Mouse (Mus musculus): ENCODE data around the gene Eipr1. TPM values are rescaled to one million over a fixed set of nuclear protein-coding genes. Genes with fewer than 3 reads are reported as not detected.

Gene Eipr1
- 40.4 and 43.0 TPM in 2 replicates for polyA plus RNA-seq (2014; fragmentation: Nextera tagmentation; extraction: Ambion mirVana)

DNA sequence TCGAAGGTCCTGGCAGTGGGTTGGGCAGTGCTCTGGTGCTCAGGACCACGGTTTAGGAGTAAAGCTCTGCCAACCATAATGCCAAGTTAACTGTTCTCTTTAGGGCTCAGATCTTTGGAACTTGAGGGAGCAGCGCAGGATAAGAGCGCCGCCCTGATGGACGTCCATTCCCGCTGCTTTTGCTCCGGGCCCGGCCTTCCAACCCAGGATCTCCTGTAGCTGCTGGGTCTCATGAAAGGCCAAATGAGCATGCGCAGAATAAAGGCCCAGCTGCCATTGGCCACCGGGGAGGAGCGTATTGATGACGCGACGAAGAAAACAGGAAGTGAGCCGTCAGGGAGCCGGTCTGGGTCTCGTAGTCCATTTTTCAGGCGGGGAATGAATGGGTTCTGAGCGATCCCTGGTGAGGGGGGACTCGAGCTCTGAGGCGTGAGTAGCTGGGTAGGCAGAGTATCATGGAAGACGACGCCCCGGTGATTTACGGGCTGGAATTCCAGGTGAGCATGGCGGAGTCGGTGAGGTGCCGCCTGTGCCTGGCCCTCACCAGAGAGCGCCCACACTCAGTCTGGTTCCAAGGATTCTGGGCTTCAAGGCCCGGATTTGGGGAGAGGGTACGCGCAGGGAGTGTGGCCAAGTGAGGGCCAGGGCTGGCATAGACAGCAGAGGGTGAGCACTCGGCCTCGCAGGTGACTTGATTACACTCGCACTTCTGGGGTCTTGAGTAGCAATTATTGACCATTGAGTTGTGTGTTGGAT lies at the start of gene Eipr1:
Eipr1 (plus strand) TSS at position 296 of the 756 bp plus-strand sequence.
- peak; percentile 87 for ATAC-seq (ENCODE audit: low FRiP score)
- Histone ChIP-seq H3K4me3 (ENCODE audit: low read depth, low read length) (peak within 1 kb of the TSS; percentile 75), H3K4me2 (peak within 1 kb of the TSS; percentile 75), H3K9ac (ENCODE audit: low read length) (peak within 1 kb of the TSS; percentile 67), H3K27me3 (ENCODE audit: control insufficient read depth, insufficient read depth, low read length) (no peaks in the 10 kb centered on the region), H3K4me1 (ENCODE audit: control insufficient read depth, insufficient read depth, low read length) (peaks cover 18% of the 10 kb centered on the region), H3K9me3 (ENCODE audit: control insufficient read depth, low read length) (no peaks in the 10 kb centered on the region), H3K27ac (ENCODE audit: low read depth, low read length) (no peak within 1 kb of the TSS), H3K36me3 (ENCODE audit: control insufficient read depth, insufficient read depth, low read length) (peaks cover under 1% of the 10 kb centered on the region; the same call in 1 of the 2 replicates)
- WGBS: 3% methylated on average over 36 of the region's 36 CpGs
- DNase-seq (ENCODE audit: low spot score, missing footprints): peak; percentile 98

DNA sequence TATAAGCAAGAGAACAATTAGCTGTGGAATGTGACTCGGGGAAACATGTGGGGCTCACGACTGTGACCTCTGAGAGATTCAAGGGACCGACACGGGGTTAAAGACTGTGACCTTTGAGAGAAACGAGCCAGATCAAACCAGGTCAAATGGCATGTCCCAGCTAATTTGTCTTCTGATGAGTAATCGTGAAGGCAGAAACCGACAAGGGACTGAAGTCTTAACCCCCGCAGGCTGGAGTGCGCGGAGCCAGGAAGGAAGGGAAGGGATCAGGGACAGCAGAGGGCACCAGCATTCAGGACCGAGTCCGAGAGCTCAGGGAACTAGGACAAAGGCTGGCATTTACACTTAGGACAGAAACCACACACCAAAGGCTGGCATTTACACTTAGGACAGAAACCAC lies 47.2 kb upstream of the Eipr1 start:
- peak; percentile 91 for DNase-seq (ENCODE audit: low spot score, missing footprints)
- Histone ChIP-seq H3K9me3 (ENCODE audit: control insufficient read depth, low read length) (no peaks in the 10 kb centered on the region), H3K4me2 (no peak overlapping the region), H3K27ac (ENCODE audit: low read depth, low read length) (no peak overlapping the region), H3K4me1 (ENCODE audit: control insufficient read depth, insufficient read depth, low read length) (peaks cover 10% of the 10 kb centered on the region), H3K27me3 (ENCODE audit: control insufficient read depth, insufficient read depth, low read length) (no peaks in the 10 kb centered on the region), H3K9ac (ENCODE audit: low read length) (peak overlapping the region; percentile 13), H3K36me3 (ENCODE audit: control insufficient read depth, insufficient read depth, low read length) (no peaks in the 10 kb centered on the region), H3K4me3 (ENCODE audit: low read depth, low read length) (no peak overlapping the region)
- ATAC-seq (ENCODE audit: low FRiP score): no peak
- WGBS: 6% methylated on average over 12 of the region's 12 CpGs

DNA sequence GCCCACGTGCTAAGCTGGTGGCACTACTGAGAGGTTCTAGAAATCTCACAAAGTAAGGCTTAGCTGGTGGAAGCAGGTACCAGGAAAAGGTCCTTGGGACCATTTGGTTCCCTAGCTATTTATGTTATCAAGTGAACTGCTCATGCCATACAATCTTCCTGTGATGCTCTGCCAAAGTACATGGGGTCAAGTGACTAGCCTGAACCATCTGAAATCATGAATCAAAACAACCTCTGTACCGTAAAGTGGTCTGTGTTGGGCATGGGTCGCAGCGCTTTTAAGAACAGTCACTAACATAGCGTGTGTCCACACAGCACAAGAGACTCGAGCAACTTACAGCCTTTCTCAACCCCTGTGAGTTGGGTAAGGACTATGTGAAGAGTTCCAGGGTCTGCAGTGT lies 46.4 kb upstream of the Eipr1 start:
- DNase-seq (ENCODE audit: low spot score, missing footprints): peak; percentile 79
- Histone ChIP-seq H3K4me2 (no peak overlapping the region), H3K36me3 (ENCODE audit: control insufficient read depth, insufficient read depth, low read length) (no peaks in the 10 kb centered on the region), H3K4me1 (ENCODE audit: control insufficient read depth, insufficient read depth, low read length) (peaks cover 7% of the 10 kb centered on the region), H3K4me3 (ENCODE audit: low read depth, low read length) (no peak overlapping the region), H3K27me3 (ENCODE audit: control insufficient read depth, insufficient read depth, low read length) (no peaks in the 10 kb centered on the region), H3K9me3 (ENCODE audit: control insufficient read depth, low read length) (no peaks in the 10 kb centered on the region), H3K27ac (ENCODE audit: low read depth, low read length) (no peak overlapping the region), H3K9ac (ENCODE audit: low read length) (no peak overlapping the region)
- ATAC-seq (ENCODE audit: low FRiP score): no peak
- WGBS: 90% methylated on average over 6 of the region's 6 CpGs

DNA sequence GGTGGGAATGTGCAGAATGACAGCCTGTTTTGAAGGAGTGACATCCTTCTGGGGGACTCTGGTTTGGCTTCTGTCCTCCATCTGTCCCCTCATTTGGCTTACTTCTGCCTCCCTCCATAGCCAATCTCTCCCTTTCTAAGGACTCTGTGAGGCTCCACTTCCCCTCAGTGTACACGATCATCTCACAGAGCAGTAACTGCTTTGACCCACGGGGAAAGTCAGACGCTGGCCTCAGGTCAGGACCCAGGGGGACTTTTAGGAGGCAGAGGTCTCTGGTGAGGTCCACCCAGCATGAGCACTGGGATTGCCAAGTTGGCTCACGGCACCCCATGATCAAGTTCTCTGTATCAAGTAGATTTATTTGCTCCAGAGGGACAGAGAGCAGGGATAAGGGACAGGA lies 43.4 kb upstream of the Eipr1 start:
- Histone ChIP-seq H3K27ac (ENCODE audit: low read depth, low read length) (no peak overlapping the region), H3K27me3 (ENCODE audit: control insufficient read depth, insufficient read depth, low read length) (no peaks in the 10 kb centered on the region), H3K9me3 (ENCODE audit: control insufficient read depth, low read length) (no peaks in the 10 kb centered on the region), H3K9ac (ENCODE audit: low read length) (no peak overlapping the region), H3K36me3 (ENCODE audit: control insufficient read depth, insufficient read depth, low read length) (0 out of 2 replicates have a peak, but pooled peaks cover 2% of the 10 kb centered on the region), H3K4me1 (ENCODE audit: control insufficient read depth, insufficient read depth, low read length) (peaks cover 6% of the 10 kb centered on the region; the same call in 1 of the 2 replicates), H3K4me2 (no peak overlapping the region), H3K4me3 (ENCODE audit: low read depth, low read length) (no peak overlapping the region)
- peak; percentile 57 for DNase-seq (ENCODE audit: low spot score, missing footprints)
- whole genome bisulfite sequencing: 82% methylated on average over 4 of the region's 4 CpGs
- no peak for ATAC-seq (ENCODE audit: low FRiP score)

DNA sequence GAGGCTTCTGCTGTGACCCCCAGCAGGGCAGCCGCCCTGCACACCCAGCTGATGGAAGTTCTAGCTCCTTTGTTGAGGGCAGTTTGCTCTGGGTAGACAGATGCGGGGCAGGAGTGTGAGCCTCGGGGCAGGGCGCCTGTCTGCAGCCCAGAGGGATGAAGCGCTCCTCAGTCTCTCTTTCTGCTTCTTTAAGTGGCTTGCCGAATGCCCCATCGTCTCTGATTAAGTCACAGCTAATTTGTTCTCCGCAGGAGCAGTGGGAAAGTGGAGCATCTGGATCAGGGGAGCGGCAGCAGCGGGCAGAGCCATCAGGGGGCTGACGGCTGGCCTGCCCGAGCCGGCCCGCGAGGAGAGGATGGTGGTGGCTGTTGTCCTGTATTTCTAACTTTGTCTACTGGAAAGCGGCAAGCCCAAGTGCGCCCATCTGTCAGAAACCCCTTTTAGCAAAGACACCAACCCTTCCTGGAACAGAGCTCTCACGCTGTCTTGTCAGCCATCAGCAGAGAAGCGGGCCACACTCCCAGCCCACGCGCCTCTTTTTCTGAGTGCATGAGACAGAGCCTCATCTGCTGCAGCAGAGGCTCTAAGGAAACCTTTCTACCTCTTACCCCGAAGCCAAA lies 40.9 kb upstream of the Eipr1 start:
- H3K9me3 ChIP-seq (ENCODE audit: control insufficient read depth, low read length): no peaks in the 10 kb centered on the region
- DNase-seq (ENCODE audit: low spot score, missing footprints) (peak; percentile 76), ATAC-seq (ENCODE audit: low FRiP score) (no peak)
- no peak overlapping the region for H3K4me2 ChIP-seq
- H3K36me3 ChIP-seq (ENCODE audit: control insufficient read depth, insufficient read depth, low read length): 0 out of 2 replicates have a peak, but pooled peaks cover 2% of the 10 kb centered on the region
- whole genome bisulfite sequencing: 74% methylated on average over 22 of the region's 22 CpGs
- no peak overlapping the region for H3K9ac ChIP-seq (ENCODE audit: low read length)
- H3K27me3 ChIP-seq (ENCODE audit: control insufficient read depth, insufficient read depth, low read length): no peaks in the 10 kb centered on the region
- H3K4me1 ChIP-seq (ENCODE audit: control insufficient read depth, insufficient read depth, low read length): no peaks in the 10 kb centered on the region
- no peak overlapping the region for H3K4me3 ChIP-seq (ENCODE audit: low read depth, low read length)
- no peak overlapping the region for H3K27ac ChIP-seq (ENCODE audit: low read depth, low read length)

DNA sequence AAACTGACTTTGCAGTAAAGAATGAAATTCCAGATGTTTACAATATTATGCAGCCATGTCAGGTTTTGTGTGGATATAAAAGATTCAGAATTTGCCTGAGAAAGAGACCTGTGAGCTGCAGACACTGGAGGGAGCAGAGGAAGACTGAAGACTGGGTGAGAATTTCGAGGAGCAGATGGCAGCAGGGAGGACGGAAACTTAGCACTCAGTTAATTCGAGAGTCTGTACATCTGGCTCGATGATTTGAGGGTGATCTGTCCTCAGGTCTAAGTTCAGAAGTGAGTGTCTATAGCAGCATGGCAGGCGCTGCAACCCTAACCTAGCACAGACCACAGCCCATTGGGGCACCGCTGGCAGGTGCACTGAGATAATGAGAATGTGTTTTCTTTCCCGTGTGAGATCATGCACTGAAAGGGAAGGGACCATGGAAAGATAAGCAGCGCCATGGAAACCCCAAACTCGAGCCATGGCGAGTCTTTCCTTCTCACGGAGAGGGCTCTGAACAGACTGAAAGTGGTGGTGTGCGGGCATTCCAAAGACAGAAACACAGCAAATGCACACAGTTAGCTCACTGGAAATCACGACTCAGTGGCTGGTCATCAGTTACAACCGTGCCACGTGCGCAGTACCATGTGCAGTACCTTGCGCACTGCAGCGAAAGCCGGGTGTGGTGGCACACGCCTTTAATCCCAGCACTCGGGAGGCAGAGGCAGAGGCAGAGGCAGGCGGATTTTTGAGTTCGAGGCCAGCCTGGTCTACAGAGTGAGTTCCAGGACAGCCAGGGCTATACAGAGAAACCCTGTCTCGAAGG lies 36.6 kb upstream of the Eipr1 start:
- no peaks in the 10 kb centered on the region for H3K4me1 ChIP-seq (ENCODE audit: control insufficient read depth, insufficient read depth, low read length)
- H3K9ac ChIP-seq (ENCODE audit: low read length): no peak overlapping the region
- H3K9me3 ChIP-seq (ENCODE audit: control insufficient read depth, low read length): no peaks in the 10 kb centered on the region
- H3K4me3 ChIP-seq (ENCODE audit: low read depth, low read length): no peak overlapping the region
- DNase-seq (ENCODE audit: low spot score, missing footprints) (no peak), ATAC-seq (ENCODE audit: low FRiP score) (no peak)
- 89% methylated on average over 24 of the region's 24 CpGs for WGBS
- H3K4me2 ChIP-seq: no peak overlapping the region
- H3K27me3 ChIP-seq (ENCODE audit: control insufficient read depth, insufficient read depth, low read length): no peaks in the 10 kb centered on the region
- H3K27ac ChIP-seq (ENCODE audit: low read depth, low read length): no peak overlapping the region
- 0 out of 2 replicates have a peak, but pooled peaks cover 2% of the 10 kb centered on the region for H3K36me3 ChIP-seq (ENCODE audit: control insufficient read depth, insufficient read depth, low read length)

DNA sequence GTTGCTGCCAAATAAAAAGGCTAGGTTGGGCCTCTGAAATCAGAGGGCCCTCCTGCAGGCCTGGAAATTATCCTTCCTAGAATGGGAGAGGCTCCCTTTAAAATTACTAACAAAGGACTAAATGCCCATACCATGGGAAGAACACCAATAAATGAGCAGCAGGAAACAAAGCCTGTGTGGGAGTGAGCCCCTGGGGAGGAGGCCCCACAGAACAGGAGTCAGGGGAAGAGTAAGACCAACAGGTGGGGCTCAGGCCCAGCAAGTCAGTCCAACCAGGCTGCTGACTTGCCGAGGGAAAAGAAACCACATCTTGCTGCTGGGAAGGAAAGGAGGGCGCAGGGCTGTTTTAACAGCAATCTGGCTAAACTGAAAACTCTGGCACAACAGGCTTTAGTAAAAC lies 34.5 kb upstream of the Eipr1 start:
- H3K4me2 ChIP-seq: no peak overlapping the region
- no peak overlapping the region for H3K4me3 ChIP-seq (ENCODE audit: low read depth, low read length)
- H3K27me3 ChIP-seq (ENCODE audit: control insufficient read depth, insufficient read depth, low read length): no peaks in the 10 kb centered on the region
- DNase-seq (ENCODE audit: low spot score, missing footprints) (no peak), ATAC-seq (ENCODE audit: low FRiP score) (no peak)
- no peaks in the 10 kb centered on the region for H3K9me3 ChIP-seq (ENCODE audit: control insufficient read depth, low read length)
- no peaks in the 10 kb centered on the region for H3K4me1 ChIP-seq (ENCODE audit: control insufficient read depth, insufficient read depth, low read length)
- H3K9ac ChIP-seq (ENCODE audit: low read length): no peak overlapping the region
- peaks cover 9% of the 10 kb centered on the region; the same call in 1 of the 2 replicates for H3K36me3 ChIP-seq (ENCODE audit: control insufficient read depth, insufficient read depth, low read length)
- WGBS: 83% methylated on average over 2 of the region's 2 CpGs
- H3K27ac ChIP-seq (ENCODE audit: low read depth, low read length): no peak overlapping the region

DNA sequence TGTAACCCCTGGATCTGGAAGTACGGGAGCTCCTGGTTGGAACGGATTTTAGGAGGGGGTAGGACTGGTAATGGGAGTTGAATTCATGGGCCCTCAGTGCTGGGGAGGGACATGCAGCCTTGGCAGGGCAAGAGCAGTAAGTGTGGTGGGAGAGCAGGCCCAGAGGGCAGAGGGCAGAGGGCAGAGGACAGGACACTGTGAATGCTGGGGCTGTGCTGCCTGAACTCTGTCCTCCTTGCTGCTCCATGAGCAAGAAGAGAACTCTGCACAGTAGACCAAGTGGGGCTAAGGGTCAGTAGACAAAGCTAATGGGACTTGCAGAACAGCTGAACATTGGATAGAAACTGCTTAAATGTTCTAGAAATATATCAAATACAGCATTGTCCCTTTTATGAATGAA lies 33.5 kb upstream of the Eipr1 start:
- Histone ChIP-seq H3K4me1 (ENCODE audit: control insufficient read depth, insufficient read depth, low read length) (no peaks in the 10 kb centered on the region), H3K27me3 (ENCODE audit: control insufficient read depth, insufficient read depth, low read length) (no peaks in the 10 kb centered on the region), H3K4me3 (ENCODE audit: low read depth, low read length) (no peak overlapping the region), H3K36me3 (ENCODE audit: control insufficient read depth, insufficient read depth, low read length) (peaks cover 8% of the 10 kb centered on the region; the same call in 1 of the 2 replicates), H3K9ac (ENCODE audit: low read length) (no peak overlapping the region), H3K9me3 (ENCODE audit: control insufficient read depth, low read length) (no peaks in the 10 kb centered on the region), H3K27ac (ENCODE audit: low read depth, low read length) (no peak overlapping the region), H3K4me2 (no peak overlapping the region)
- WGBS: 90% methylated on average over 2 of the region's 2 CpGs
- DNase-seq (ENCODE audit: low spot score, missing footprints) (no peak), ATAC-seq (ENCODE audit: low FRiP score) (no peak)
